Comparison of ENCODE assay signal across 16 mouse cellular contexts in genomic region chrX:94049048-94049447, GRCm38 (mm10).
"Had no signal": no experiment of that assay in that cellular context is flagged by ENCODE, and none has a peak within 500 bp of the region (broad histone marks: within the 10 kb centered on the region; RNA-seq: fewer than 3 reads in every experiment).

No protein-coding gene starts in this region.

- H3K9ac ChIP-seq: liver, embryonic 12.5 days; lung, embryonic 14.5 days; midbrain, embryonic 15.5 days; neural tube, embryonic 13.5 days had no signal

- H3K27ac ChIP-seq: kidney, postnatal 0 days; liver, embryonic 12.5 days; midbrain, embryonic 15.5 days; neural tube, embryonic 13.5 days had no signal

- DNase-seq: kidney, adult 9 months; kidney, postnatal 36 days; layer of hippocampus, adult 9-11 months; layer of hippocampus, postnatal 36 days; lung, embryonic 14.5 days; lung, postnatal 10 days; lung, postnatal 4 days; retina, postnatal 1 day; thymus, adult 18-20 months; thymus, postnatal 14 days had no signal

- H3K4me1 ChIP-seq: liver, embryonic 12.5 days; megakaryocyte, embryonic 14.5 days; midbrain, embryonic 15.5 days; neural tube, embryonic 13.5 days had no signal

- H3K36me3 ChIP-seq: liver, embryonic 12.5 days; midbrain, embryonic 15.5 days; neural tube, embryonic 13.5 days had no signal

- ATAC-seq: liver, embryonic 12.5 days; midbrain, embryonic 15.5 days had no signal

- H3K4me2 ChIP-seq: liver, embryonic 12.5 days; lung, embryonic 14.5 days; midbrain, embryonic 11.5 days; midbrain, embryonic 15.5 days; neural tube, embryonic 13.5 days had no signal

- H3K4me3 ChIP-seq: liver, embryonic 12.5 days; megakaryocyte, embryonic 14.5 days; midbrain, embryonic 15.5 days; neural tube, embryonic 13.5 days had no signal

- H3K9me3 ChIP-seq: liver, embryonic 12.5 days; megakaryocyte, embryonic 14.5 days; midbrain, embryonic 15.5 days; neural tube, embryonic 13.5 days had no signal
